Mouse (Mus musculus): ENCODE measurements around the gene Bsg.
"Not testable (repeated sequence)": the region's sequence is repeated elsewhere in the genome, so short reads cannot be mapped to it uniquely, and the experiment has no call there.

Gene Bsg

GRCm38 (mm10) chr10:79682551-79682915 is 21.8 kb upstream of the Bsg start:
- DNase-seq (ENCODE audit: low read depth, low spot score): peak; percentile 63

DNA sequence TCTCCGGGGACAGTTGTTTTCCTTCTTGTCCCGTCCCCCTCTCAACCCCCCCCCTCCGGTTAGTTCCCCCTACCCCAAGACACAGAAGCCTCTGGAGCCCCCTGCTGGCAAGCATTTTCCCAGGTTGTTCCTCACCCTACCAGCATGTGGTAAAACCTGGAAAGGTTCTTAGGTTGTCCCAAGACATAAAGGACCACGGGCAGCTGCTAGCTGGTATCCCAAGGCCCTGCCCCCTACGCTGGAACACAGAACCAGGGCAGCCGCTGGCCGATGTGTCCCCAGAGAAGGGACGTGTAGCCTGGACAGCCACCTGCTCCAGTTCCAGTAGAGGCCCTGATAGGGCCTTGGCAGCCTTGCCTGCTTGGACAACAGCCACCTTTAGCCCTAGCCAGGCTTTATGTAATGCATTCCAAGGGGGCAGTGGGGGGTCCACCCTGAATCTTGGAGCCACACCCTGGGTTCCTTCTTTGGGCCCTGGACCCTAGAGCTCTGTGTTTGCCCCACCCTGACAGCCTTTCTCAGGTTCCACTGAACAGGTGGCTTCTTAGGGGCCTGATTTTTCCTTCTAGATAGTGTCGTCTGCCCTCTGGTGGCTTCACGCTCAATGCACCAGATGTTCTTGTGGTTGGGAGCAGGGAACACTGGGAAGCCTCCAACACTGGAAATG is 21.2 kb upstream of the Bsg start:
- peak; percentile 68 for DNase-seq (ENCODE audit: low read depth, low spot score)

DNA sequence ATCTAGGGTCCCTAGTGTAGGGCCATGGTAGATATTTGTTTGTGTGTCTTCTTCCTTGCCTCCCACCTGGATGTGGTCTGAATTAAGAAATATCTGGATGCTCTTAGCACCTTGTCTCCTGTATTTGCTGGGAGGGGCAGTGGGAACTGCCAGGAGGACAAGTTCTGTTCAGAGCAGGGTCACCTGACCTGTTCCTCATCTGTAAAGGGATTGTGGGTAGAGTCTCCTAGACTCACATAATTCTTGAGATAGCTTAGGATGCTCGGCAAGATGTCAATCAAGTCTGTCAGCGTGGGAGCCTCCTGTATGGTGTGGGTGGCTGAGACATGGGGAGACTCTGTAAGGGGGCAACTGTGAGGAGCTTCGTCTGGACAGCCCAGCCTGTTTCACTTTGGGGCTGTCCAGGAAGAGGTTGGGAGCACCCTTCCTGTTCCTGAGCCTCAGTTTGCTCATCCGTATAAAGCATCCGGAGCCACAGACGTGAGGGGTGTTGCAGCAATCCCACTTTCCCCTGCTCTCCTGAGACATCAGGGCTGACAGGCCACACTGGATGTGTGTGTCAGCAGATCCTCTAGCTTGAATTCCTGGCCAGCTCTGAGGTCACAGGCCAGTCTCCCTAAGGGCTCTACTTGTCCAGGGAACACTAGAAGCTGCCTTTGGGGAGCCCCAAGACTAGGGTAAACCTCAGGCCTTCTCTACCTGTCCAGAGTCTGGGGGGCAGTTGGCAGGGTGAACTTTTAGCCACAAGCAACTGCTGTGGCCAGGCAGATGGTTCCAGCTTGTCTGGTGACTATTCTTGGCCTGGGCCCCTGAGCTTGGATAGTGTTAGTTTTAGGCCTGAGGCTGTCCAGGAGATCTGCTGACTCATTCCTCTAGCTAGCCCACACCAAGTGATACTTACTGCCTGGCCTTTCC is 20.3 kb upstream of the Bsg start:
- no peak for DNase-seq (ENCODE audit: low read depth, low spot score)

DNA sequence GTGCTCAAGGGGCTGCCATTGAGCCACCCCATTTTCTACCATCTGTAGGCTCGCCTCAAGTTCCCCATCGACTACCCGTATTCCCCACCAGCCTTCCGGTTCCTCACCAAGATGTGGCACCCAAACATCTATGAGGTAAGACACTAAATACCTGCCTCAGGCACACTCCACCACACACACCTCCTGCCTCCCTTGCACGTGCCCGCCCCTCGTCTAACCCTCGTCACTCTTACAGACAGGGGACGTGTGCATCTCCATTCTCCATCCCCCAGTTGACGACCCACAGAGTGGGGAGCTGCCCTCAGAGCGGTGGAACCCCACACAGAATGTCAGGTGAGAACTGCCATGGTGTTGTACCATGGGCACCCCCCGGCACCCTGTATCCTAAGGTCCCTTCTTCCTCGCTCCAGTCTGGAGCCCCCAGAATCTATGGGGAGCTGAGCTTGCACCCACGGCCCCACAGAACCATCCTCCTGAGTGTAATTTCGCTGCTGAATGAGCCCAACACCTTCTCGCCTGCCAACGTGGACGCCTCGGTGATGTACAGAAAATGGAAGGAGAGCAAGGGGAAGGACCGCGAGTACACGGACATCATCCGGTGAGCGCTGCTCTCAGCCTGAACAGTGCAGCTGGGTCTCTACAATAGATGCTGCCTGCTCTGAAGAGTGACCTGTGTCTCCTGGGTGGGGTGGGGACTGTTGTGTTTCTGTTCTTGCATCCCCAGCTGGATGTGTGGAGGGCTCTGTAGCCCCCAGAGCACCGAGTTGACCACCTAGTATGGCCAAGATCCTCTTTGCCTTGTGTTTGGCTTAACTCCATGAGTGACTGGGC is 19.3 kb upstream of the Bsg start:
- no peak for DNase-seq (ENCODE audit: low read depth, low spot score)

GRCm38 (mm10) chr10:79686219-79686618 is 18.1 kb upstream of the Bsg start:
- no peak for DNase-seq (ENCODE audit: low read depth, low spot score)

DNA sequence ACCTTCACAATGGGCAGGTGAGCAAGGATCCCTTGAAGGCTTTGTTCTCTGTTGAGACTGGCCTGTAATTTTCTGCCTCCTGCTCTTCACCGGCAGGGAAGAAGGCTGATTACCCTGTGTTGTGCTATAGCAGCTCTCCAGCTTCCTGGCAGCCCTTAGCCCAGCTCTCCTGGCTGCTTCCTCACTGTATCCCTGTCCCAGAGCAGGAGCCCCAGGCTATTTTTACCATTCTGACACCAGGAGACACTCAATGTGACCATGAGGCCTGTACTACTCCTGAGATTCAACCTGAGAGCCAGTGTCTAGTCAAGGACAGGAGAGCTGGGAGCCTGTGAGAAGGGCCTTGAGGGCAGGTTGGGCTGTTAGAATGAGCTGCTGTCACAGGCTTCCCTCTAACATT is 17.6 kb upstream of the Bsg start:
- DNase-seq (ENCODE audit: low read depth, low spot score): no peak

DNA sequence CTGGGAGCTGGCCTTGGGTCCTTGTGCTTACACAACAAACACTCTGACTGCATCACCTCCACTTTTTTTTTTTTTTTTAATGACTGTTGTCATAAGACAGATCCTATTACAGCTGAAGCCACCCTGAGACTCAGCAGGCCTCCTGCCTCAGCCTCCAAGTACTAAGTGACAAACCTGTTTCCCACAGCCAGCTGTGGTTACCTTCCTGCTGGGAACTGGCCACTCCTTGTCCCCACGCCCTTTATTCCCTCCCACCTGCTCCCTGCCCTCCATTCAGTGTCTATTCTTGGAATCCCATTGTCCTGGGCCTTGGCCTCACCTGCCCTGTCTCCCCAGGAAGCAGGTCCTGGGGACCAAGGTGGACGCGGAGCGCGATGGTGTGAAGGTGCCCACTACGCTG is 16.8 kb upstream of the Bsg start:
- DNase-seq (ENCODE audit: low read depth, low spot score): no peak

- no peak for DNase-seq (ENCODE audit: low read depth, low spot score)
These were observed 15.6 kb upstream of the Bsg start, which contains the start of gene Gzmm for GRCm38 (mm10) chr10:79688720-79689119. TSS of gene Gzmm (plus strand) at chr10:79689020.

DNA sequence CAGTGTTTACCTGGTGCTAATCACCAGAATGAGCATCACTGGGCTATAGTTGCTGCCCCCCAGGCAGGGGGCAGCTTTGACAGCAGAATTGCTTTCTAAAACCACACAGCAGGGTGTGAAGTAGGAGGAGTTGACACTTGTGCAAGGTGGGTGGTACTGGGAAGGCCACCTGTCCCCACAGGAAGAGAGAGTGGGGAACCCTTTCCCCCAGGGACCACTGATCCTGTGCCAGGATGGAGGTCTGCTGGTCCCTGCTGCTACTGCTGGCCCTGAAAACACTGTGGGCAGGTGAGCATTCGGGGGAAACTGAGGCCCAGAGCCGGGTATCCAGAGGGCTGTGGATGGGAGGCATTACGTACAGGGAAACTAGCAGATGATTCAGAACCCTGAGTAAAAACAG is 15.1 kb upstream of the Bsg start:
- DNase-seq (ENCODE audit: low read depth, low spot score): no peak

DNA sequence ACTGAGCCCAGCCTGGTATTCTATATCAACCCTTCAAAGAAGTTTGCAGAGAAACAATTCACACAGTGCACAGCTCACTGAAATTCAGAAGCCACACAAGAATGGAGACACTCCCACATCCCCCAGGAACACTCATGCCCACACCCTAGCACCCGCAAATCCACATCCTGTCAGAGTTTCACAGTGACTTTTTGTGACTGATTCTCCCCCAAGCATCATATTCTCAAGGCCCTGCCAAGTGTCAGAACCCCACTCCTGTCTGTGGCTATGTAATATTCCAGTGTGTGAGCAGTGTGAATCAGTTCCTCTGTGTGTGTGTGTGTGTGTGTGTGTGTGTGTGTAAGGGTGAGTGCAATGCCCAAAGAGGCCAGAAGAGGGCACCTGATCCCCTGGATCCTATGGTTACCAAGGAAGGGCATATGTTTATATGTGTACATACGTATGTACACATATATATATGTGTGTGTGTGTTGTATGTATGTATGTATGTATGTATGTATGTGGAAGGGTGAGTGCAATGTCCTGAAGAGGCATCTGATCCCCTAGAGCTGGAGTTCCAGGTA is 12.2 kb upstream of the Bsg start:
- DNase-seq (ENCODE audit: low read depth, low spot score): no peak

DNA sequence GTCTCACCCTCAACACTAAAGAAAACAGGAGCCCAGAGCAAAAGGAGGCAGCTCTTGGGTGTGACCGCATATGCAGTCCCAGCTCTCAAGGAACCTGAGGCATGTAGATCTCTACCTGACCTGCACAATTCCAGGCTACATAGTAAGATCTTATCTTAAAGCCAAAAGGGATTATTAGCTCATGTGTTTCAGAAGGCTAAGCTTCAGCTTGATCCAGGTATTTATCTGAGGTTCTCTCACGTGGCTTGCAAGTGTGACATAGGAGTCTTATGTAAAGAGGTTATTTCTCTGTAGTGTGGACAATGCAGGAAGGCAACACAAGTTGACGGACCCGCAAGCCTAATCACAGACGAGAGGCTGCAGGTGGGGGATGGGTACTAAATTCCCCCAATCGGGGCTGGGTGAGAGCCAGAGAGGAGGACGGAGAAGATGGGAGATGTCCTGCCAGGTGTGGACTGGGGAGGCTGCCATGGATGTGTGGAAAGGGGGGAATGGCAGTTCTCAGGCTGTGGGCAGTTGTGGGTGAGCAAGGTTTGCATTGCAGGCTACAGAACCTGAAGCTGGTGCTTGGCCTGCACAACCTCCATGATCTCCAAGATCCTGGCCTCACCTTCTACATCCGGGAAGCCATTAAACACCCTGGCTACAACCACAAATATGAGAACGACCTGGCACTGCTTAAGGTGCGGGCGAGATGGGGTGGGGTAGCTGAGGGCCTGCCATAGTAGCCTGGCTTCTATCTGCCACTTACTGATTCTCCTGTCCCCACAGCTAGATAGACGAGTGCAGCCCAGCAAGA is 10.5 kb upstream of the Bsg start:
- no peak for DNase-seq (ENCODE audit: low read depth, low spot score)

- DNase-seq (ENCODE audit: low read depth, low spot score): no peak
These were observed 10.0 kb upstream of the Bsg start for GRCm38 (mm10) chr10:79694379-79694655.

DNA sequence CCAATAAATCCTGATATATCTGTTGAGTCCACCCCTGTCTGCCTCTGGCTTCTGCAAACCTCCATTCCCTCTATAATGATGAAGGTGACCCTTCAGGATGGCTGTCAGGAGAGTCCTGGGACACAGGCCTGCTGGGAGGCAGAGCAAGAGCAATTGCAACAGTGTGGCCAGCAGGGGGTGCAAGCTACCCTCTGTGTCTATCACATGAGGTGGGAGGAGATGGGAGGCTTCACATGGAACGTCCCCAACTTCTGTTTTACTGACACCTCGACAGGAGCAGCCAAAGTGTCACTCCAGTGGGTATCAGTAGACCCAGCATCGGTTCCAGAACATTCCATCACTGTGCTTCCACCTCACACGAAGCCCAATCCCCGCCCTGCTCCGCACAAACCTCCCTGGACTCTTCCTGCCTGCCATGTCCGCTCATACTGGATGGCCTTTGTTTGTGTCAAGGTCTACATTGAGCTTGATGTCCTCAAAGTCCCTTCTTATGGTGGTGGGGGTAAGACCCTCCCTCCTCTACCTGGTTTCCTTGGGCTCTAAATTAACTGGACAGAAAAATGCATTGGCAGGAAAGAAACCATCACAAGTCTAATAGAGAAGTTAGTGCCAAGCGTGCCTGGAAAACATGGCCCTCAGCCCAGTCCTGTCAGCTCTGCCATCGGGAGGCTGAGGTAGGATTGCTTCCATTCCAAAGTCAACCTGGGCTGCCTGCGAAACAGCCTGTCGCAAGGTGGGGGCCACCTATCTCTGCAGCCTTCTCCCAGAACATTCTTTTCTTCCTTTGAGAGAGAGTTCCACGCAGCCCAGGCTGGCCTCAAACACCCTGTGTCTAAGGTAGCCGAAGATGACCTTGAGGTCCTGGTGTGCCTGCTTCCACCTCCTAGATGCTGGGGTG is 8.8 kb upstream of the Bsg start:
- peak; percentile 76 for DNase-seq (ENCODE audit: low read depth, low spot score)

DNA sequence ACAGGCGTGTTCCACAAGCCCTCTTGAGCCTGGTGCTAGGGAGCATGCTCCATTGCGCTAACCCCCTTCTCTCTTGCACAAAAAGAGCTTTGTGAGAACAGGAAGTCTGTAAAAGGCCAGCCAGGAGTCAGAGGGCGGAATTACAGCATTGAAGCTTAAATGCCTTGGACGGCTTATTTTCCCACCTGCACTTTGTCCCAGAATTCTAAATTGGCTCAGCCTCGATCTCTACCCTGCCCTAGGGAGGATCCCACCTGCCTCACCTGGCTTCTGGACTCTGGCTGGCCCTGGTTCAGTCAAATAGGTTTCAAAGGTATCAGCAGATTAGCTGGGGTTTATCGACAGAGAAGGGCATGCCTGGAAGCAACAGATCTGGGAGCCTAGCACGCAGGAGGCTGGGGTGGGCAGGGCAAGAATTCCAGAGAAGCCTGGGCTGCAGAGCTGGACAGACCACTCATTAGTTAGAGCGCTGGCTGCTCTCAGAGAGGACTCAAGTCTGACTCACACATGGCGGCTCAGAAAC is 8.1 kb upstream of the Bsg start:
- DNase-seq (ENCODE audit: low read depth, low spot score): no peak

GRCm38 (mm10) chr10:79697916-79698315 is 6.4 kb upstream of the Bsg start:
- no peak for DNase-seq (ENCODE audit: low read depth, low spot score)

GRCm38 (mm10) chr10:79698459-79698858 is 5.8 kb upstream of the Bsg start:
- no peak for DNase-seq (ENCODE audit: low read depth, low spot score)

GRCm38 (mm10) chr10:79700676-79701075 is 3.6 kb upstream of the Bsg start:
- no peak for DNase-seq (ENCODE audit: low read depth, low spot score)

DNA sequence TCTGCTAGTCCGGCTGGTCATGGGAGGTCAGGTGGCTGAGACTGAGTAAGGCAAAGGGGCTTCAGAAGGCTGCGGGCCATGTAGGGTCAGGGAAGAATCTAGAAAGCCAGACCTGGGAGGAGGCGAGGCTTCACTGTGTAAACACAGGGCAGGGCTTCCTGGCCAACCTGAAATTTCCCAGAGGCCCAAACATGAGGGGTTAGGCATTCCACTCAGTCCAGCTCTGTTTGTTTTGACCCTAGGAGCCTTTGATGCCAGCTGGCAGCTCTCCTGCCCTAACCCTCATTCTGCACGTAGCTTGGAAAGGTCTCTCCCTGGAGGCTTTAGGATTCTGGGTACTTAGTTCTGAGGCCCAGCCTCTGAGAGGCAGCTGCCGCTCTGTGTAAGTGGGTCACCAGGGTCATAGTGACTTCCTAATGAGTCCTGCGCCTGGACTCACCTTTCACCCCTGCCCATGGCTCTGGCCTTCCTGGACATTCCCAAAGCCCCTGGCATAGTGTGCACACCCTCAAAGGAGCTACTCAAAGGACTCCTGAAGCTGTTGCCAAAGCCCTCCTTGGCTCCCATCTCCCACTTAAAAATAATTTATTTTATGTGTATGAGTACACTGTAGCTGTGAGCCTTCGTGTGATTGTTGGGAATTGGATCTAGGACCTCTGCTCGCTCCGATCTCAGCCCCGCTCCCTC is 2.7 kb upstream of the Bsg start:
- DNase-seq (ENCODE audit: low read depth, low spot score): no peak

GRCm38 (mm10) chr10:79702970-79703369 is 1.3 kb upstream of the Bsg start:
- DNase-seq (ENCODE audit: low read depth, low spot score): not testable (repeated sequence)

Measured in A20 (cell line).